Mouse (Mus musculus) liver, postnatal 0 days (tissue): Measurements from ENCODE around the gene Sox13.

Experiments used
- CTCF ChIP-seq: sonication (generic); IDR thresholded peaks from 2 replicates; pipeline ENCODE4 v1.5.1; 2016; ENCODE audit warnings: antibody characterized with exemption, low read depth
- EP300 ChIP-seq: IDR thresholded peaks from 2 replicates; pipeline ENCODE4 v1.6.1; 2016; ENCODE audit warnings: antibody characterized with exemption, low read depth, mild to moderate bottlenecking

DNA sequence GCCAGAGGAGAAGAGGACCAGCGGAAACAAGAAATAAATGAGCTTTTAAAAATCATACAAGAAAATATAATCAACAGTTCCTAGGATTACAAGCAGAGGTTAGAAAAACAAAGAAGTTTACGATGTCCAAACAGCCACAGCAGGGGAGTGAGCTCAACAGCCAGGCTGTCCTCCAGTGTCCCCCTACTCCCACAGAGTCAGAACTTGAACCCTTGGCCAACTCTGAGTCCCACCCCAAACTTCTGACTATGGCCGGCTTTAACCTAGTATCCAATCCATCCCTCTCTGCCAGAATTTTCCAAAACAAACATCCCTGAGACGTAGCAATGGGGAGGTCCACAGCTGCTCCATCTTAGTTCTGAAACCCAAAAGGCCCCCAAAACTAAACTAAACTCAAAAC lies 45.0 kb upstream of the Sox13 start:
- no peak for TF ChIP-seq CTCF
- TF ChIP-seq EP300 = no peak
